23 mouse cellular contexts compared by ENCODE assay signal in the genomic region with DNA sequence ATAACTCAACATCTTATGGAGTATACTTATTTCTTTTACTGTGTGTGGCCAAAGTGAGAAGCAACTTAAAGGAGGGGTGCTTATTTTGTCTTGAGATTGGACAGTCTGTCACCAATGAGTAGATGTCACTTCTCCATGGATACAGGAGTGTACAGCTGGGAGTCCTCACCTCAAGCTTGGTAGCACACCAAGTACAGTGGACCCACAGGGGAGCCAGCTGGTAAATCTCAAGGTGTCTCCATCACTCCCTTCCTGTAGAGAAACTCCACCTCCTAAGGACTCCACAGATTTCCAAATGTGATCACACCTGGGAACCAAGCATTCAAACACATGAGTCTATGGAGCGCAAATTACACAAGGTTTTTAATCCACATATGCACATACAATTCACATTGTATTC.
DNase-seq lines count a peak whose midpoint lies in the region; ATAC-seq and TF ChIP-seq lines count a peak whose summit lies in the region.
"Had no signal": no experiment of that assay in that cellular context is flagged by ENCODE, and none has a peak within 500 bp of the region (broad histone marks: within the 10 kb centered on the region; RNA-seq: fewer than 3 reads in every experiment).

No protein-coding gene starts in this region.

- ATAC-seq in forebrain, postnatal 0 days: peak; percentile 18; the same call in 1 of the 2 replicates
- ATAC-seq in forebrain, embryonic 16.5 days: no peak; the same call in 1 of the 2 replicates
- ATAC-seq in midbrain, embryonic 16.5 days: peak; percentile 20; the same call in 1 of the 2 replicates
- ATAC-seq: intestine, embryonic 15.5 days had no signal

- H3K9me3 ChIP-seq in forebrain, postnatal 0 days (ENCODE audit: low read length): no peaks in the 10 kb centered on the region
- 0 out of 2 replicates have a peak, but pooled peaks cover 2% of the 10 kb centered on the region for H3K9me3 ChIP-seq in forebrain, embryonic 16.5 days (ENCODE audit: control insufficient read depth, low read length)
- H3K9me3 ChIP-seq in midbrain, embryonic 16.5 days (replicated peaks; ENCODE audit: control insufficient read depth, low read length, poor library complexity, severe bottlenecking): no peaks in the 10 kb centered on the region; the same call in 1 of the 2 replicates
- H3K9me3 ChIP-seq: heart, embryonic 12.5 days; intestine, embryonic 15.5 days; limb, embryonic 10.5 days; liver, embryonic 15.5 days; lung, embryonic 15.5 days; neural tube, embryonic 12.5 days had no signal

- peaks cover 8% of the 10 kb centered on the region; the same call in 1 of the 2 replicates for H3K4me1 ChIP-seq in forebrain, postnatal 0 days (ENCODE audit: insufficient read depth)
- H3K4me1 ChIP-seq in forebrain, embryonic 16.5 days (replicated peaks; ENCODE audit: control insufficient read depth, insufficient read depth, low read length): 0 out of 2 replicates have a peak, but pooled peaks cover 2% of the 10 kb centered on the region
- H3K4me1 ChIP-seq in midbrain, embryonic 16.5 days (ENCODE audit: control insufficient read depth, insufficient read depth, low read length): peaks cover 9% of the 10 kb centered on the region
- H3K4me1 ChIP-seq: heart, embryonic 12.5 days; intestine, embryonic 15.5 days; limb, embryonic 10.5 days; liver, embryonic 15.5 days; lung, embryonic 15.5 days; neural tube, embryonic 12.5 days had no signal

- no peaks in the 10 kb centered on the region for H3K36me3 ChIP-seq in forebrain, postnatal 0 days (ENCODE audit: insufficient read depth)
- no peaks in the 10 kb centered on the region for H3K36me3 ChIP-seq in forebrain, embryonic 16.5 days (ENCODE audit: control insufficient read depth, insufficient read depth)
- no peaks in the 10 kb centered on the region for H3K36me3 ChIP-seq in midbrain, embryonic 16.5 days (ENCODE audit: control insufficient read depth, insufficient read depth, low read length)
- H3K36me3 ChIP-seq: heart, embryonic 12.5 days; hindbrain, embryonic 12.5 days; intestine, embryonic 15.5 days; limb, embryonic 10.5 days; liver, embryonic 15.5 days; lung, embryonic 15.5 days; neural tube, embryonic 12.5 days had no signal

- no peak overlapping the region; the same call in 1 of the 2 replicates for H3K4me2 ChIP-seq in forebrain, postnatal 0 days (ENCODE audit: low read depth)
- H3K4me2 ChIP-seq in forebrain, embryonic 16.5 days (ENCODE audit: low read length): no peak overlapping the region
- H3K4me2 ChIP-seq in midbrain, embryonic 16.5 days (ENCODE audit: low read length): peak overlapping the region; percentile 35
- H3K4me2 ChIP-seq: heart, embryonic 12.5 days; intestine, embryonic 15.5 days; liver, embryonic 15.5 days; lung, embryonic 15.5 days; neural tube, embryonic 12.5 days had no signal

- 90% methylated on average over 1 of the region's 1 CpGs for WGBS in forebrain, postnatal 0 days
- 90% methylated on average over 1 of the region's 1 CpGs for WGBS in forebrain, embryonic 16.5 days
- 94% methylated on average over 1 of the region's 1 CpGs for WGBS in midbrain, embryonic 16.5 days

- H3K4me3 ChIP-seq in forebrain, postnatal 0 days (ENCODE audit: low read depth, low read length): no peak overlapping the region
- H3K4me3 ChIP-seq in forebrain, embryonic 16.5 days (replicated peaks; ENCODE audit: low read length): no peak overlapping the region
- H3K4me3 ChIP-seq in layer of hippocampus, adult 2 months: no peak overlapping the region
- no peak overlapping the region for H3K4me3 ChIP-seq in midbrain, embryonic 16.5 days (ENCODE audit: low read depth, low read length)
- H3K4me3 ChIP-seq: heart, embryonic 12.5 days; hindbrain, embryonic 12.5 days; intestine, embryonic 15.5 days; limb, embryonic 10.5 days; liver, embryonic 15.5 days; lung, embryonic 15.5 days; neural tube, embryonic 12.5 days had no signal

- H3K27me3 ChIP-seq in forebrain, postnatal 0 days (ENCODE audit: insufficient read depth, low read length): no peaks in the 10 kb centered on the region
- no peaks in the 10 kb centered on the region for H3K27me3 ChIP-seq in forebrain, embryonic 16.5 days (replicated peaks; ENCODE audit: control insufficient read depth, insufficient read depth, low read length)
- H3K27me3 ChIP-seq in midbrain, embryonic 16.5 days (ENCODE audit: control insufficient read depth, insufficient read depth, low read depth, low read length): no peaks in the 10 kb centered on the region
- H3K27me3 ChIP-seq: heart, embryonic 12.5 days; hindbrain, embryonic 12.5 days; intestine, embryonic 15.5 days; liver, embryonic 15.5 days; lung, embryonic 15.5 days; neural tube, embryonic 12.5 days had no signal

- TF ChIP-seq CTCF in forebrain, postnatal 0 days (IDR thresholded peaks at IDR 0.05; ENCODE audit: low read depth): no peak
- TF ChIP-seq CTCF in layer of hippocampus, adult 2 months (conservative IDR thresholded peaks at IDR 0.05): no peak

- intact Hi-C loops in gastrocnemius, postnatal 14 days (cut with DNase I; ENCODE audit: low total_unique reads): no loop called here

- no peak overlapping the region for H3K27ac ChIP-seq in forebrain, postnatal 0 days (ENCODE audit: low read depth, low read length)
- H3K27ac ChIP-seq in forebrain, embryonic 16.5 days (ENCODE audit: low read length): no peak overlapping the region
- H3K27ac ChIP-seq in layer of hippocampus, adult 2 months: peak overlapping the region; percentile 71
- peak overlapping the region; percentile 55 for H3K27ac ChIP-seq in midbrain, embryonic 16.5 days (ENCODE audit: low read length)
- H3K27ac ChIP-seq: hindbrain, embryonic 12.5 days; intestine, embryonic 15.5 days; limb, embryonic 10.5 days; liver, embryonic 15.5 days; lung, embryonic 15.5 days; neural tube, embryonic 12.5 days had no signal

- H3K9ac ChIP-seq in forebrain, postnatal 0 days: no peak overlapping the region
- H3K9ac ChIP-seq in forebrain, embryonic 16.5 days (replicated peaks; ENCODE audit: low read depth, low read length): no peak overlapping the region
- H3K9ac ChIP-seq in midbrain, embryonic 16.5 days (ENCODE audit: low read depth, low read length): no peak overlapping the region
- H3K9ac ChIP-seq: heart, embryonic 12.5 days; hindbrain, embryonic 12.5 days; intestine, embryonic 15.5 days; liver, embryonic 15.5 days; lung, embryonic 15.5 days; neural tube, embryonic 12.5 days had no signal

- DNase-seq in forebrain, postnatal 0 days: no peak
- DNase-seq in layer of hippocampus, adult 2 months (ENCODE audit: low spot score in 2 of 2): no peak
- DNase-seq in layer of hippocampus, postnatal 14 days (ENCODE audit: low spot score in 2 of 2): no peak
- DNase-seq in cerebellum, adult 9-11 months: peak; percentile 48
- DNase-seq in embryo, embryonic 11 days: no peak
- no peak for DNase-seq in gastrocnemius, postnatal 14 days
- DNase-seq: adrenal gland, adult 2 months; gastrocnemius, postnatal 25 days; heart, adult 18-20 months; heart, postnatal 10 days; liver; lung, postnatal 4 days; spleen, adult 18-20 months; thymus, postnatal 25 days had no signal

Comparison
In these comparisons a context has a peak if more than half of its experiments do, and no peak if none do; other contexts are left out.
1. H3K27ac ChIP-seq: peak in layer of hippocampus, adult 2 months (single experiment) and midbrain, embryonic 16.5 days (single experiment); none in forebrain, postnatal 0 days (single experiment) and forebrain, embryonic 16.5 days (single experiment).